Mouse (Mus musculus) lung, postnatal 0 days (tissue): Measurements from ENCODE around the gene Fggy. TPM values are rescaled to one million over a fixed set of nuclear protein-coding genes. Genes with fewer than 3 reads are reported as not detected.

Experiments used
- ATAC-seq: fragments of 200-750 bp; cut with Nextera tagmentation; 2 replicates; pipeline ENCODE4 v1.8.0; 2017; ENCODE audit warnings: moderate library complexity
- DNase-seq: peaks from one replicate; pipeline ENCODE4 v3.0.0-alpha.2; 2016; ENCODE audit warnings: low spot score
- H3K27ac ChIP-seq: fragments of 300-500 bp; sonication (generic); 2 replicates; pipeline ENCODE4 v1.5.1; 2014; ENCODE audit warnings: antibody characterized with exemption, mild to moderate bottlenecking, low read length, mixed read lengths
- H3K27me3 ChIP-seq: fragments of 300-500 bp; sonication (generic); replicated peaks from 2 replicates; pipeline ENCODE4 v1.6.1; 2014; ENCODE audit warnings: low read length, mixed read lengths; ENCODE audit not compliant: insufficient read depth
- H3K36me3 ChIP-seq: fragments of 300-500 bp; sonication (generic); 2 replicates; pipeline ENCODE4 v1.6.1; 2014; ENCODE audit warnings: low read length, mixed read lengths; ENCODE audit not compliant: insufficient read depth
- H3K4me1 ChIP-seq: fragments of 300-500 bp; sonication (generic); 2 replicates; pipeline ENCODE4 v1.6.1; 2014; ENCODE audit warnings: antibody characterized with exemption, low read depth, low read length, mixed read lengths; ENCODE audit not compliant: insufficient read depth
- H3K4me2 ChIP-seq: fragments of 300-500 bp; sonication (generic); replicated peaks from 2 replicates; pipeline ENCODE4 v1.6.1; 2014; ENCODE audit warnings: low read depth, mild to moderate bottlenecking, low read length, moderate library complexity, mixed read lengths
- H3K4me3 ChIP-seq: fragments of 300-500 bp; sonication (generic); 2 replicates; pipeline ENCODE4 v1.5.1; 2014; ENCODE audit warnings: low read depth, low read length
- H3K9ac ChIP-seq: fragments of 300-500 bp; sonication (generic); replicated peaks from 2 replicates; pipeline ENCODE4 v1.6.1; 2014; ENCODE audit warnings: low read depth, mild to moderate bottlenecking
- H3K9me3 ChIP-seq: fragments of 300-500 bp; sonication (generic); 2 replicates; pipeline ENCODE4 v1.6.1; 2016; ENCODE audit warnings: low read length, mixed read lengths
- CTCF ChIP-seq: IDR thresholded peaks from 2 replicates; pipeline ENCODE4 v1.5.1; 2016; ENCODE audit warnings: antibody characterized with exemption, mild to moderate bottlenecking
- EP300 ChIP-seq: IDR thresholded peaks from 2 replicates; pipeline ENCODE4 v1.6.1; 2016; ENCODE audit warnings: antibody characterized with exemption, mild to moderate bottlenecking, control low read depth
- WGBS: fragments of 180-500 bp; shearing (Covaris S2); extraction: QIAGEN DNeasy Blood & Tissue Kit; methylation state at CpG from one replicate; pipeline ENCODE4 v1.1.7; 2014; 5-methylcytosine and 5-hydroxymethylcytosine counted together
- polyA plus RNA-seq: library from polyadenylated mRNA; unstranded; fragments of >200 nt; fragmentation: Nextera tagmentation; extraction: Ambion mirVana; gene quantifications from 2 replicates; pipeline ENCODE4 v1.2.1, GENCODE M21; 2015

The Fggy gene
- polyA plus RNA-seq, 1 experiment from 2014 or later, result 6.2 TPM

DNA sequence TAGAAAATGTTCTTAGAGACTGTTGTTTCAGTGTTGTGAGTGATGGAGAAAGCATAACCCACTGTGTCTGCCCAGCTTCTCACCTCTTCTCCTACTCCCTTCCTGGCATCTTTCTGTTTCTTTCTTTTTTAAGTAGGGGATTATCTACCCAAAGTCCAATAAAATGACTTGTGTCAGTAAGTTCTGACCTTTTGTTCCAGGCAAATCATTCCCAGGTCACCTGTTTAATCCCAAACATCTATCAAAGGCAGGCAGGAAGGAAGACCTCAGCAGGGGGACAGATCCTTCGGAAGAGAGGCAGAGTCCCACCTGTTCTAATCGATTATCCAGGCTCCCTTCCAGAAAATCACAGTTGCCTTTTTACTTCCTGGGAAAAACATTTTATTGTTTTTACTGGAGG, 143.1 kb downstream of the Fggy start:
- no peak for ATAC-seq
- WGBS, result 70% methylated on average over 2 of the region's 2 CpGs

DNA sequence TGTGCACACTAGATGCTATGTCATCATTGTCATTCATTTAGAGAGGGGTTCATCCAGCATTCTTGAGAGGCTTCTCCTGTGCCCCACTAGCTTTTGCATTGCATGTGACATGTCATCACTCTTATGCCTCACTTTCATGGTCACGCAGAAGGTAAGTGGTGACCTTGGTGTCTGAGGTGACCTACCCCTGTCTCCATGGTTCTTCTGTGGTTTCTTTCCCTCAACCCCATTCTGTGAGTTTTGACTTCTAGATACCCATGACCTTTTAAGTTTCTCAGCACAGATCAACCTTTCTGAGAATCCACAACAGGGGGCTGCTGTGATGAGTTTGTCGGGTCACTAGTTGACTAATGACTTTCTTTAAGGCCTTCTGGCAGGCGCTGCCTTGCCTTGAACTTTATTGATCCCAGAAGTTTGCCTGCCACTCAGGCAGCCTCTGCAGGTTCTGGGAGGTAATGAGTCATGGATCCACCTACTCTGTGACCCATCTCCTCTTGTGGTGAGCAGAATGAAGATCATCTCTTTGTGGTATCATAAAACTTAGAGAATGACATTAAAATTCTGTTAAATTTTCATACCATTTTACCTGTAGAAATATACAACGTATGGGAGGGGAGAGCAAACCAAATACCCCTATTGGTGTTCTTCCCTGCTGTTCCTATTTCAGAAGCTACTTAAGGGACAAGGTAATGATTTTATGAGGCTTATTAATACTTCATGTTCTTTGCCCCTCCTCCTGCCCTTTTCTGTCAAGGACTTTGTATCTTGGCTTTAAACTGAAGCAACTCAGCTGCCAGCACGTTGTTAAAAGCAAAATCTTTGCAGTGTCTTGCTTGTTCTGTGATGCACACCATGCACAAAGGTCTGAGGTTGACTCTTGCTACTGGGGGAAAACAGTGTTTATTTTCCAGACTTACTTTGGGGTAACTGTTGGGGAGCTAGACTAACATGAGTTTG, 150.9 kb downstream of the Fggy start:
- WGBS, result 76% methylated on average over 5 of the region's 5 CpGs

More for the DNA sequence above, 143.1 kb downstream of the Fggy start:
- H3K27me3 ChIP-seq, result no peaks in the 10 kb centered on the region
- no peak for DNase-seq
- H3K4me2 ChIP-seq, result no peak overlapping the region
- H3K36me3 ChIP-seq, result no peaks in the 10 kb centered on the region
- TF ChIP-seq EP300, result no peak
- no peak for TF ChIP-seq CTCF
- H3K27ac ChIP-seq, result no peak overlapping the region
- H3K4me3 ChIP-seq, result no peak overlapping the region
- no peaks in the 10 kb centered on the region for H3K4me1 ChIP-seq
- H3K9me3 ChIP-seq, result no peaks in the 10 kb centered on the region
- H3K9ac ChIP-seq, result no peak overlapping the region

DNA sequence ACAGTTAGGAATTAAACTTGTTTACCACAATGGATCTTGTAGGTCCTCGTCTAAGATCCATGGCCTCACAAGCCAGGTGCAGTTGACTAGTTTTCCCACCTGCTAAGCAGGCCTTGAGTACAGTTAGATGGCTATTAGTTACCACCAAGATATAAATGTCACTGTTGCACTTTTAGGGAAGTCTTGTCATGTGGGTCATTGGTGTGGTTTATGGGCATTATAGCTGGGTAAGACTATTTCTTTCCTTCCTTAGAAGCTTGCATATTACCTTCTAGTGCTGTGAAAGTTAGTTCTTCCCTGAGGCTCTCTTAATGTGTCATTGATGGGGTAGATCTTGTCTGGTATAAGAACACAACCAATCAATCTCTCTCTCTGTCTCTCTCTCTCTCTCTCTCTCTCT, 152.4 kb downstream of the Fggy start:
- ATAC-seq, result no peak
- TF ChIP-seq EP300 (no peak), CTCF (no peak)

More for the DNA sequence above, 150.9 kb downstream of the Fggy start:
- Histone ChIP-seq H3K36me3 (no peaks in the 10 kb centered on the region), H3K27me3 (no peaks in the 10 kb centered on the region), H3K9me3 (no peaks in the 10 kb centered on the region), H3K9ac (no peak overlapping the region), H3K4me1 (no peaks in the 10 kb centered on the region), H3K4me2 (no peak overlapping the region), H3K4me3 (no peak overlapping the region), H3K27ac (no peak overlapping the region)
- ATAC-seq (no peak), DNase-seq (no peak)
- TF ChIP-seq EP300 (no peak), CTCF (no peak)

DNA sequence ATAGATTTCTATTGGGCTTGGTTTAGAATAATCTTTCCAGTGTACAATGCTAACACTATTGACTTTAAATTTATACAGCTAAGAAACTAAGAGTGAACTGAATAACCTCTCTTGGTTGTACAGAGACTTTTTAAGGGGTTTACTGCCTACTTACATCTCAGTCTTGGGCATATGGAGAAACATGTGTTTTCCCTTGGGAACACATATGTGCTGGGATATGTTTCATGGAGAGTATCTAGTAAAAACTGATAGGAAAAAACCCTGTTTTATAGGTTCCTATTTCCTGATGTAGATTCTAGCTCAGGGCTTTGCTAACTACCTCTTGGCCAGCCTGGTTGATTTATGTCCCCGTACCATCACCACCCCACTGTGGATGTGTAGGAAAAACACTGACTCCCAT, 155.5 kb downstream of the Fggy start:
- 100% methylated on average over 1 of the region's 1 CpGs for WGBS
- no peak for ATAC-seq
- no peaks in the 10 kb centered on the region for H3K9me3 ChIP-seq
- no peaks in the 10 kb centered on the region for H3K36me3 ChIP-seq
- TF ChIP-seq EP300 (no peak), CTCF (no peak)
- DNase-seq, result no peak
- H3K4me1 ChIP-seq, result no peaks in the 10 kb centered on the region
- no peak overlapping the region for H3K27ac ChIP-seq
- no peak overlapping the region for H3K4me3 ChIP-seq
- H3K9ac ChIP-seq, result no peak overlapping the region
- no peaks in the 10 kb centered on the region for H3K27me3 ChIP-seq
- H3K4me2 ChIP-seq, result no peak overlapping the region

More for the DNA sequence above, 152.4 kb downstream of the Fggy start:
- no peak overlapping the region for H3K4me3 ChIP-seq
- no peaks in the 10 kb centered on the region for H3K4me1 ChIP-seq
- no peak overlapping the region for H3K27ac ChIP-seq
- no peaks in the 10 kb centered on the region for H3K9me3 ChIP-seq
- H3K36me3 ChIP-seq, result no peaks in the 10 kb centered on the region
- 61% methylated on average over 1 of the region's 1 CpGs for WGBS
- DNase-seq, result no peak
- H3K4me2 ChIP-seq, result no peak overlapping the region
- no peaks in the 10 kb centered on the region for H3K27me3 ChIP-seq
- no peak overlapping the region for H3K9ac ChIP-seq

DNA sequence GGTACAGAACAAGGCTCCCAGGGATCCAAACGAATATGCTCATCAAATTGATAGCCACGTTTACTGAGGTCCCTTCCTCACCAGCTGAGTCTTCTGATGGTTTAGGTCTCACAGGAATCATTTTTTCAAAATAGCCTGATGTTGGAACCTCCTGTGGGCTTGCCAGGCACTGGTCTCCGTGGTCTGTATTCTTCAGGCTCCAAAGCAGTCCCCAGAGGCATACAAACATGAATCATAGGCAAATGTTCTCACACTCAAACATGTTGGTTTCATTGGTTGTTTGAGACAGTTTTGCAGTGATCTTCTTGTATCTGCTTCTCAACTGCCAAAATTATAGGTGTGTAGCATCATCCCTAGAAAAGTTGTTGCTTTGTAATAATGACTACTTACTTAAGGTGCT, 156.0 kb downstream of the Fggy start:
- Histone ChIP-seq H3K9ac (no peak overlapping the region), H3K27me3 (no peaks in the 10 kb centered on the region), H3K4me2 (no peak overlapping the region), H3K36me3 (no peaks in the 10 kb centered on the region), H3K9me3 (no peaks in the 10 kb centered on the region), H3K4me1 (no peaks in the 10 kb centered on the region), H3K4me3 (no peak overlapping the region), H3K27ac (no peak overlapping the region)
- DNase-seq (no peak), ATAC-seq (no peak)
- TF ChIP-seq EP300 (no peak), CTCF (no peak)
- WGBS, result 79% methylated on average over 3 of the region's 3 CpGs

DNA sequence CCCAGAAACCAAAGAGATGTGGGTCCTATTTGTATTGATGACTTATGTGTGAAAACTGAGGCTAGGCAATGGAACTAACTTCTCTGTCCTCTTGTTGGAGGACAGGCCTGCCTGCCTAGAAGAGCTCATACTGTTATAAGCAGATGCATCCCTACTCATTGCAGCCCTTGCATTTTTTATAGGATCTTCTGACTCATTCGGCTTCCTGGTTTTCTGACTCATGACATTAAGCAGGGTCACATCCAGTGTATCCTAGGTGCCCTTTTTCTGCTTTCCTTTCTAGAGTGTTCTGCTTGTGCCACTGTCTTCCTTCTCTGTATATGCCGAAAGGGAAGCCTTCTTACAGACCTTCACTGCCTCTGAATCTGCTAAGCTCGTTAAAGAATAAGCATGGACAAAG, 158.8 kb downstream of the Fggy start:
- Histone ChIP-seq H3K36me3 (no peaks in the 10 kb centered on the region), H3K4me3 (no peak overlapping the region), H3K9me3 (no peaks in the 10 kb centered on the region), H3K4me2 (no peak overlapping the region), H3K4me1 (no peaks in the 10 kb centered on the region), H3K27me3 (no peaks in the 10 kb centered on the region), H3K9ac (no peak overlapping the region), H3K27ac (no peak overlapping the region)
- ATAC-seq (no peak), DNase-seq (no peak)
- TF ChIP-seq EP300, result no peak
- no peak for TF ChIP-seq CTCF
- 85% methylated on average over 3 of the region's 3 CpGs for WGBS
